Mouse (Mus musculus) forebrain, embryonic 16.5 days (tissue): ENCODE data around the gene Ccdc144b. TPM values are rescaled to one million over a fixed set of nuclear protein-coding genes. Genes with fewer than 3 reads are reported as not detected.
A peak's percentile ranks its signal among the peaks of the same experiment; 100 is the strongest.

ENCODE experiments used
- ATAC-seq: fragments of 200-750 bp; cut with Nextera tagmentation; 2 replicates; pipeline ENCODE4 v1.8.0; 2017; ENCODE audit warnings: mild to moderate bottlenecking, moderate library complexity
- H3K27ac ChIP-seq: fragments of 300-500 bp; sonication (generic); 2 replicates; pipeline ENCODE4 v1.5.1; 2014; ENCODE audit warnings: low read length, control low read depth
- H3K27me3 ChIP-seq: fragments of 300-500 bp; sonication (generic); replicated peaks from 2 replicates; pipeline ENCODE4 v1.6.1; 2014; ENCODE audit warnings: low read length; ENCODE audit not compliant: control insufficient read depth, insufficient read depth
- H3K36me3 ChIP-seq: fragments of 300-500 bp; sonication (generic); 2 replicates; pipeline ENCODE4 v1.6.1; 2014; ENCODE audit not compliant: control insufficient read depth, insufficient read depth
- H3K4me1 ChIP-seq: fragments of 300-500 bp; sonication (generic); replicated peaks from 2 replicates; pipeline ENCODE4 v1.6.1; 2014; ENCODE audit warnings: low read length; ENCODE audit not compliant: control insufficient read depth, insufficient read depth
- H3K4me2 ChIP-seq: fragments of 300-500 bp; sonication (generic); 2 replicates; pipeline ENCODE4 v1.6.1; 2014; ENCODE audit warnings: mild to moderate bottlenecking, low read length, control low read depth
- H3K4me3 ChIP-seq: fragments of 300-500 bp; sonication (generic); replicated peaks from 2 replicates; pipeline ENCODE4 v1.5.1; 2014; ENCODE audit warnings: mild to moderate bottlenecking, low read length, control low read depth
- H3K9ac ChIP-seq: fragments of 300-500 bp; sonication (generic); replicated peaks from 2 replicates; pipeline ENCODE4 v1.6.1; 2014; ENCODE audit warnings: low read depth, low read length, control low read depth
- H3K9me3 ChIP-seq: fragments of 300-500 bp; sonication (generic); 2 replicates; pipeline ENCODE4 v1.6.1; 2016; ENCODE audit warnings: low read length; ENCODE audit not compliant: control insufficient read depth
- WGBS: fragments of 180-500 bp; shearing (Covaris S2); extraction: QIAGEN DNeasy Blood & Tissue Kit; methylation state at CpG from one replicate; pipeline ENCODE4 v1.1.7; 2014; 5-methylcytosine and 5-hydroxymethylcytosine counted together
- polyA plus RNA-seq: library from polyadenylated mRNA; unstranded; fragments of >200 nt; fragmentation: Nextera tagmentation; extraction: Ambion mirVana; gene quantifications from 2 replicates; pipeline ENCODE4 v1.2.1, GENCODE M21; 2015

The Ccdc144b gene
- polyA plus RNA-seq, 1 experiment from 2014 or later, result not detected

DNA sequence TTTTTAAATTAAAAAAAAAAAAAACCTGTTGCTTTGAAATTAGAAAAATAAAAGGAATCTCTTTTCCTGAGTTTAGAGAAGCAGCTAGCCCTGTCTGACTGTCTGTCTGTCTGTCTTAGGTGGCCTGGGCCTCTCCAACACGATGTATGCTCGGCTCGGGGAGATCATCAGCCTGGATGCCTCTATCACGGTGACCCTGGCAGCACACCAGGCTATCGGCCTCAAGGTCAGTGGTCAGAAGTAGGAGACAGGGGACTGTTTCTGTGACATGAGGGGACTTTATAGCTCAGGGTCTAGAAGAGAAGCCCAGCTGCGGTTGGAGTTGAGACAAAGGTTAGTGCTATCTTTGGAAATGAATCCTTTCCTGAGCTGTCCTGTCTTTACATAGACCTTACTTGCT, 20.9 kb upstream of the Ccdc144b start:
- Histone ChIP-seq H3K27ac (no peak overlapping the region), H3K27me3 (no peaks in the 10 kb centered on the region), H3K4me2 (no peak overlapping the region), H3K9me3 (no peaks in the 10 kb centered on the region), H3K4me1 (no peaks in the 10 kb centered on the region), H3K36me3 (peaks cover 47% of the 10 kb centered on the region), H3K9ac (no peak overlapping the region), H3K4me3 (no peak overlapping the region)
- ATAC-seq, result no peak
- WGBS, result 95% methylated on average over 6 of the region's 6 CpGs

DNA sequence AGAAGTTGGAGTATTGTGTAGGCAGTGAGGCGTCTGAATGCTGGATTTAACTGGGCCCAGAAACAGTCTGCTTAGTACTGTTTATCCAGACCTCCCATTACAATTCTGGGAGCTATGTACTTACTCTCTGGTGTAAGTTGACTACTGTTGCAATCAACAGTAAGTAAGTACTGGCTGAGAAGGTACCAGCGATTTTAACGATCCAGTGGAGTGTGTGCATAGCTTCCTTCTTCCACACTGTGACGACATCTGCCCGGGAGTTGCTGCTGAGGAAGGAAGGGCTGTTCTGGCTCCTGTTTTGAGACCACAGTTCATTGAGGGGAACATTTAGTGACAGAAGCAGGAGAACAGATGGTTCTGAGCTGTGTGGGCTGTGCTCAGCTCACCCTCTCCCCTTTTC, 17.7 kb upstream of the Ccdc144b start:
- no peak overlapping the region for H3K9ac ChIP-seq
- H3K27me3 ChIP-seq, result no peaks in the 10 kb centered on the region
- no peaks in the 10 kb centered on the region for H3K9me3 ChIP-seq
- no peak overlapping the region for H3K4me2 ChIP-seq
- no peak overlapping the region for H3K27ac ChIP-seq
- WGBS, result 89% methylated on average over 5 of the region's 5 CpGs
- no peak for ATAC-seq
- H3K4me1 ChIP-seq, result peaks cover 9% of the 10 kb centered on the region
- peaks cover 31% of the 10 kb centered on the region for H3K36me3 ChIP-seq
- no peak overlapping the region for H3K4me3 ChIP-seq

DNA sequence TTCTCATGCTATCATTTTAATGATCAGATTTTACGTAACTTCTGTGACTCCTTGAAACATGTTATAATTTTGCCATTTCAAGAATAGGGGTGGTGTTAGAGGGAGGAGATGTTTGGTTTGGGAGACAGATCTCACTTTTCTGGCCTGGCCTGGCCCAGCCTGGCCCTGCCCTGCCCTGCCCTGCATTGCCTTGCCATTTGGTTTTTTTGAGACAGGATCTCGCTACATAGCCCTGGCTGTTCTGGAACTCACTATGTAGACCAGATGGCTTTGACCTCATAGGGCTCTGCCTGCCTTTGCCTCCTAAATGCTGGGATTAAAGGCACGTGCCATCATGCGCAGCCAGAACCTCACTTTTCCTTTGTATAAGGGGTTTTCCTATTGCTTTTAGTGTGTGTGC, 17.1 kb upstream of the Ccdc144b start:
- Histone ChIP-seq H3K9ac (no peak overlapping the region), H3K36me3 (peaks cover 29% of the 10 kb centered on the region), H3K9me3 (no peaks in the 10 kb centered on the region), H3K4me1 (peaks cover 10% of the 10 kb centered on the region), H3K4me3 (no peak overlapping the region), H3K27me3 (no peaks in the 10 kb centered on the region), H3K27ac (no peak overlapping the region), H3K4me2 (no peak overlapping the region)
- no peak for ATAC-seq
- WGBS, result 95% methylated on average over 4 of the region's 4 CpGs

DNA sequence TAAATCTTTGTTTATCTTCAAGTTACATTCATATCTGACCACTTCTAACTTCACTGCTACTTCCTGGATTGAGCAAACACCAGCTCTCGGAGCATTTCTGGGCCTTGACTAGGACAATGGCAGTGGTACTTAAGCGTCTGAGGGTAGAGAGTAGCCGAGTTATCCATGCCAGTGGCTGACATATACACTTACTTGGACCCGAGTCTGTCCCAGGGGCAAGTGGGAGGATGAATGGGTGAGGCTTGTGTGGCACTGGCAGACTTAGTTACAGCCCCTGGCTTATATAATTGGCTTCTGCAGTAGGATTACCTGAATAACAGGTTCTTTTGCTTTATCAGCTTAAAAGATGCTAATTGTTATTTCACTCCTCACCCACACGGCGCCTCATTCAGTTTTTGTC, 14.4 kb upstream of the Ccdc144b start:
- Histone ChIP-seq H3K36me3 (peaks cover 9% of the 10 kb centered on the region), H3K27me3 (0 out of 2 replicates have a peak, but pooled peaks cover 5% of the 10 kb centered on the region), H3K4me1 (peaks cover 13% of the 10 kb centered on the region), H3K9me3 (no peaks in the 10 kb centered on the region), H3K4me3 (no peak overlapping the region), H3K27ac (no peak overlapping the region), H3K4me2 (no peak overlapping the region), H3K9ac (no peak overlapping the region)
- ATAC-seq, result no peak
- 89% methylated on average over 6 of the region's 6 CpGs for WGBS

DNA sequence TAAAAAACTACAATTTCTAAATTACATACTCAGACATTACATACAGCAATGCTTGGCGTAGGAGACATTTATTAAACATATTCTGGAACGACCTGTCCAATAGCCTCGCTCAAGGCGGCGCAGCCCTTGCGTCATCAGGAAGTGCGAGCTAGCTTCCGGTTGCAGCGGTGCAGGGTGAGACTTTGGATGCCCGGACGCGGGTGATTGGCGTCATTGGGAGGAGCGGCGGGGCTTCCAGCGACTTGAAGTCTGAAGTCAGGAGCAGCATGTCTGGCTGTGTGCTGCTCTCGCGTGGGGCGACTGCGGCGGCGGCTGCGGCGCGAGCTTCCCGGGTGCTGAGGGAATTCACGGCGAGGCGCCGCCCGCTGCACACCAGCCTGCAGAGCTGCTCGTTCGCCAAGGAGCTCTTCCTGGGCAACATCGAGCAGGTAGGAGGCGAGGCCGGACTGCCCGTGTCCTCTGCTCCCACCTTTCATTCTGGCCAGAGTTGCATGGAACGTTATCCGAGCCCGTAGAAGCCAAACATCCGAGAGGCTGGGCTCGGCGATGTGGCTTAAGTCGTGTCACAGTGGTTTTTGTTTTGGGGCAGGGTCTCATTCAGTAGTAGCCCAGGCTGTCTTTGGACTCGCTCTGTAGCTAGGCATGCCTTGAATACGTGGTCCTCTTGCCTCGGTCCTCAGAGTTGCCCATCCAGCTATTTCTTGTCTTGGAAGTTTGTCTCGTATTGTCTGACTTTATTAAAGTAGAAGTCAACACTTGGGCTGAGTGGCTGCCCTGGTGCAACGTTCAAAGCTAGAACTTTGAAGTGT, 12.7 kb upstream of the Ccdc144b start, which contains the start of gene Acad9:
Gene Acad9, plus strand, starts transcription at position 137 of the 809 bp plus-strand sequence.
- under 1% methylated on average over 49 of the region's 49 CpGs for WGBS
- H3K4me3 ChIP-seq, result peak within 1 kb of the TSS; percentile 98
- H3K9ac ChIP-seq, result peak within 1 kb of the TSS; percentile 91
- H3K4me1 ChIP-seq, result peaks cover 13% of the 10 kb centered on the region
- H3K9me3 ChIP-seq, result no peaks in the 10 kb centered on the region
- 0 out of 2 replicates have a peak, but pooled peaks cover 9% of the 10 kb centered on the region for H3K27me3 ChIP-seq
- peak; percentile 99 for ATAC-seq
- peak within 1 kb of the TSS; percentile 87 for H3K4me2 ChIP-seq
- peak within 1 kb of the TSS; percentile 59 for H3K27ac ChIP-seq
- H3K36me3 ChIP-seq, result peaks cover 5% of the 10 kb centered on the region

DNA sequence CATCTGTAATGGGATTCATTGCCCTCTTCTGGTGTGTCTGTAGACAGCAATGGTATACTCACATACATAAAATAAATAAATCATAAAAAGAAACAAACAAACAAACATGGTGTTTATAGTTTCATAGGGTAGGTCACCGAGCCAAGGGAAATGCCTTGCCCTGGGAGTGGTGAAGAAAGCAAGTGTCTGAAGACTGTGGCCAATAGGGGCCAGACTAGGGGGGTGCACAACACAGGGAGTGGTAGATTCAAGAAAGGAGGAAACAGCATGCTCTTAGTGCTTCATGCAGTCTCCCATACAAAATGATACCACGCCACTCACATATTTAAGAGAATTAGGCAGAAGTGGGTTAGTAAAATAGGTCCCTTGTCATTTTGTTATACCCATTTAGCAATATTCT, 11.8 kb upstream of the Ccdc144b start:
- Histone ChIP-seq H3K36me3 (0 out of 2 replicates have a peak, but pooled peaks cover 3% of the 10 kb centered on the region), H3K9ac (no peak overlapping the region; the same call in 1 of the 2 replicates), H3K9me3 (no peaks in the 10 kb centered on the region), H3K27ac (no peak overlapping the region), H3K27me3 (0 out of 2 replicates have a peak, but pooled peaks cover 9% of the 10 kb centered on the region), H3K4me3 (peak overlapping the region; percentile 98), H3K4me2 (peak overlapping the region; percentile 87), H3K4me1 (peaks cover 13% of the 10 kb centered on the region)
- 97% methylated on average over 2 of the region's 2 CpGs for WGBS
- no peak for ATAC-seq

DNA sequence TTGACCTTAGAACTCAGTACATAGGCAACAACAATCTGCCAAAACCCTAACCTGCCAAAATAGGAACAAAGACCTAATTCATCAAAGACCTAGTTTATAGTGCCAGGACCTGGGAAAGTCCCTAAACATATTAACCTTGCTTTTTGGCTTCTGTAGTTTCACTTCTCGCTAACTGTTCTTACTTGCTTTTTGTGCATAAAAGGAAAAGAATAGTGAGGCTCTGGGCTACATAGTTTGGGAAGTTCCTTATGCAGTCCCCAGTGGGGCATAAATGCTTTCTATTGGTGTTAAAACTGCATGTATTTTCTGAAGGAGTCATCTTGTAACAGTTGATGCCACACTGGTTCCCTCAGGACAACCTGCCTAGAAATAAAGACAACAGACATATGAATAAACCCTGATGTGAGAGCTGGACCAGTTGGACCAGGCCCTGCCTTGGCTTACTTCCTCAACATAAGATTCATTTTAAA, 11.3 kb upstream of the Ccdc144b start:
- Histone ChIP-seq H3K27me3 (0 out of 2 replicates have a peak, but pooled peaks cover 9% of the 10 kb centered on the region), H3K4me3 (no peak overlapping the region), H3K9ac (no peak overlapping the region), H3K9me3 (no peaks in the 10 kb centered on the region), H3K27ac (no peak overlapping the region), H3K4me2 (no peak overlapping the region), H3K36me3 (no peaks in the 10 kb centered on the region), H3K4me1 (peaks cover 13% of the 10 kb centered on the region)
- 93% methylated on average over 1 of the region's 1 CpGs for WGBS
- no peak for ATAC-seq

DNA sequence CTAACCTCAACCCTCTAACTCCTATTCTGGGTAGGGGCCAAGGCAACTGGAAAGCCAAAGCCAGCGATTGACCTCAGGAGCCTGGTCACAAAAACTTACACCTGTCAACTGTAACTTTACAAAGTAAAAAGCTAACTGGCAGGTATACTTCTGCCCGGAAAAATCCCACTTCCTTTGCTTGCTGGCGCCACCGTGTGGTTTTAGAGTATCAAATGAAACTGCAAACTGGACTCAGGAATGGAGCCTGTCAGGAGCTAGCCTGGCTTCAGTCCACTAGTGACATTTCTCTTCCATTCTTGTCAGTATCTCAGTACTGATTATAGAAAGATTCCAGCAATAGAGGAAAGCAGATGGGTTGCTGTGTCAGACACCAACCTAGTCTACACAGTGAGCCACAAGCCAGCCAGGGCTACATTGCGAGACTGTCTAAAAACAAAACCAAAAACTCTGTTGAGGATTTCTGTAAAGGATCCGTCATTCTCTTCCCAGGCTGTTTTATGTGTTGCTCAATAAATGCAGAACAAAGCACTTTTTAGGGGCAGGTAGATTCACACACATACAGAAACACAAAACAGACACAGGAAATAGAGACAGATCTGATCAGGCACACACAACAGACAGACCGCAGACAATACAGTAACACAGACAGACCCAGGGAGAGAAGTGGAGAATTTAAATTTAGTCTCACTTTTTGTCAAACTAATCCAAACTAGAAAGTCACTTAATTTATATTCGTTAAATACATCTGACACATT, 6.9 kb upstream of the Ccdc144b start:
- Histone ChIP-seq H3K36me3 (no peaks in the 10 kb centered on the region), H3K27me3 (0 out of 2 replicates have a peak, but pooled peaks cover 9% of the 10 kb centered on the region), H3K27ac (no peak overlapping the region), H3K4me3 (no peak overlapping the region), H3K9ac (no peak overlapping the region), H3K4me2 (no peak overlapping the region), H3K9me3 (no peaks in the 10 kb centered on the region), H3K4me1 (0 out of 2 replicates have a peak, but pooled peaks cover 2% of the 10 kb centered on the region)
- WGBS, result 35% methylated on average over 8 of the region's 8 CpGs
- 0 out of 2 replicates have a peak, but pooled peaks have one; percentile 38 for ATAC-seq

DNA sequence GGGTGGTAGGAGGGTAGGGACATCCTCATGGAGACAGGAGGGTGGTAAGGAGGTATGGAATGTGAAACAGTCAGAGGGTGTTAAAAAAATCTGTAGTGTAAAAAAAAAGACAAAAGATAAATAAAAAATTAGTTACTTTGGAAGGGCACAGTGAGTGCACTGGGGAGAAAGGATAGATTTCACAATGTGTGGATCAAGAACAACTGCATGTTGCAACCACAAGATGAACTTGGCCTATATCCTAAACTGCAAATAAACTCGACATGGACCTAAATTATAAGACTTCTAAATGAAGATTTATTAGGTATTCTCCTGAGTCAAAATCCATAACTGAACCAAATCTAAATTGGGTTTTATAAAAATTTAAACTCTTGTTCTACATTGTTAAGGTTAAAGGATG, 4.2 kb downstream of the Ccdc144b start:
- Histone ChIP-seq H3K36me3 (no peaks in the 10 kb centered on the region), H3K4me2 (no peak overlapping the region), H3K9me3 (no peaks in the 10 kb centered on the region), H3K27me3 (no peaks in the 10 kb centered on the region), H3K4me1 (no peaks in the 10 kb centered on the region), H3K4me3 (no peak overlapping the region), H3K9ac (no peak overlapping the region), H3K27ac (no peak overlapping the region)
- ATAC-seq, result no peak
- WGBS, result 70% methylated on average over 1 of the region's 1 CpGs
